Comparison of ENCODE assay signal across 8 mouse cellular contexts in genomic region chr12:102438983-102439631, GRCm38 (mm10). TPM values are rescaled to one million over a fixed set of nuclear protein-coding genes. Genes with fewer than 3 reads are reported as not detected.
A peak's percentile ranks its signal among the peaks of the same experiment; 100 is the strongest.
DNase-seq lines count a peak whose midpoint lies in the region; ATAC-seq and TF ChIP-seq lines count a peak whose summit lies in the region.

No protein-coding gene starts in this region.

- ATAC-seq in heart, postnatal 0 days (ENCODE audit: insufficient read depth, low read depth): no peak
- ATAC-seq in Patski: peak; percentile 28
- peak; percentile 62 for ATAC-seq in hindbrain, embryonic 12.5 days (ENCODE audit: low FRiP score)
- ATAC-seq in midbrain, embryonic 12.5 days (ENCODE audit: low FRiP score, low read depth): peak; percentile 39

- H3K9me3 ChIP-seq in heart, postnatal 0 days (replicated peaks; ENCODE audit: control insufficient read depth, low read length): no peaks in the 10 kb centered on the region
- no peaks in the 10 kb centered on the region for H3K9me3 ChIP-seq in hindbrain, embryonic 12.5 days (replicated peaks)
- H3K9me3 ChIP-seq in midbrain, embryonic 12.5 days: no peaks in the 10 kb centered on the region

- H3K4me1 ChIP-seq in heart, postnatal 0 days (ENCODE audit: control insufficient read depth, insufficient read depth): peaks cover 6% of the 10 kb centered on the region; the same call in 1 of the 2 replicates
- H3K4me1 ChIP-seq in hindbrain, embryonic 12.5 days: peaks cover 17% of the 10 kb centered on the region
- H3K4me1 ChIP-seq in midbrain, embryonic 12.5 days: peaks cover 9% of the 10 kb centered on the region; the same call in 1 of the 2 replicates

- H3K27ac ChIP-seq in heart, postnatal 0 days (ENCODE audit: low read depth): peak overlapping the region; percentile 64
- H3K27ac ChIP-seq in hindbrain, embryonic 12.5 days: peak overlapping the region; percentile 49; the same call in 1 of the 2 replicates
- no peak overlapping the region for H3K27ac ChIP-seq in midbrain, embryonic 12.5 days (replicated peaks)

- DNase-seq in heart, postnatal 0 days (ENCODE audit: low spot score): no peak
- DNase-seq in heart, postnatal 25 days (ENCODE audit: low spot score): no peak
- no peak for DNase-seq in Patski (ENCODE audit: low read depth, low spot score)
- no peak for DNase-seq in adrenal gland, adult 8-10 months
- no peak for DNase-seq in spleen, postnatal 36 days (ENCODE audit: low spot score in 2 of 2)
- no peak for DNase-seq in cerebellum, adult 11 months

- no peak for TF ChIP-seq EP300 in heart, postnatal 0 days (IDR thresholded peaks at IDR 0.05; ENCODE audit: low read depth)

- peak overlapping the region; percentile 81 for H3K4me3 ChIP-seq in heart, postnatal 0 days (ENCODE audit: low read depth, low read length)
- peak overlapping the region; percentile 61 for H3K4me3 ChIP-seq in hindbrain, embryonic 12.5 days
- peak overlapping the region; percentile 56 for H3K4me3 ChIP-seq in midbrain, embryonic 12.5 days

- WGBS in heart, postnatal 0 days: 2% methylated on average over 20 of the region's 20 CpGs
- 4% methylated on average over 20 of the region's 20 CpGs for WGBS in hindbrain, embryonic 12.5 days
- 6% methylated on average over 20 of the region's 20 CpGs for WGBS in midbrain, embryonic 12.5 days

- peak overlapping the region; percentile 55 for H3K9ac ChIP-seq in heart, postnatal 0 days (replicated peaks; ENCODE audit: low read depth, low read length)
- H3K9ac ChIP-seq in hindbrain, embryonic 12.5 days: peak overlapping the region; percentile 71
- H3K9ac ChIP-seq in midbrain, embryonic 12.5 days (replicated peaks): peak overlapping the region; percentile 65

- POLR2A ChIA-PET in Patski (lab: Charles Lee): interaction anchor here (0.8 to 1.5 kb wide), 6 partner anchors 14 to 47 kb away, joined by 3 to 6 read pairs (median 3); no protein-coding TSS in a partner anchor

- H3K27me3 ChIP-seq in heart, postnatal 0 days (ENCODE audit: control insufficient read depth, insufficient read depth, low read length): no peaks in the 10 kb centered on the region
- H3K27me3 ChIP-seq in Patski: no peaks in the 10 kb centered on the region
- H3K27me3 ChIP-seq in hindbrain, embryonic 12.5 days: no peaks in the 10 kb centered on the region
- H3K27me3 ChIP-seq in midbrain, embryonic 12.5 days: no peaks in the 10 kb centered on the region

- no peak for TF ChIP-seq CTCF in heart, postnatal 0 days (IDR thresholded peaks at IDR 0.05; ENCODE audit: low read depth)
- no peak for TF ChIP-seq CTCF in Patski (IDR thresholded peaks at IDR 0.05)

- intact Hi-C loops in heart, postnatal 25 days (cut with DNase I): no loop called here

- CTCF ChIA-PET in Patski (lab: Charles Lee): interaction anchor here (0.9 to 3.0 kb wide), 6 partner anchors 11 to 52 kb away, joined by 3 to 18 read pairs (median 6); no protein-coding TSS in a partner anchor

- H3K4me2 ChIP-seq in heart, postnatal 0 days (ENCODE audit: low read depth, low read length): peak overlapping the region; percentile 85
- peak overlapping the region; percentile 74 for H3K4me2 ChIP-seq in hindbrain, embryonic 12.5 days (replicated peaks)
- H3K4me2 ChIP-seq in midbrain, embryonic 12.5 days (replicated peaks): peak overlapping the region; percentile 67

- in situ Hi-C loops in Patski (cut with MboI; ENCODE audit: low pct_unique_long_range_greater_than_20kb): no loop called here

- no peaks in the 10 kb centered on the region for H3K36me3 ChIP-seq in heart, postnatal 0 days (replicated peaks; ENCODE audit: control insufficient read depth, insufficient read depth, low read length)
- no peaks in the 10 kb centered on the region for H3K36me3 ChIP-seq in hindbrain, embryonic 12.5 days
- H3K36me3 ChIP-seq in midbrain, embryonic 12.5 days: no peaks in the 10 kb centered on the region

RNA-seq across cellular contexts. Expression of gene Lgmn, which starts 0.5 kb away (rescaled TPM):
- total RNA-seq in heart, postnatal 0 days (2014; rRNA removed; ENCODE audit: low replicate concordance): 97.7 and 118 TPM in 2 replicates
- polyA plus RNA-seq in heart, postnatal 0 days (2015; fragmentation: Nextera tagmentation; extraction: Ambion mirVana): 94.0 and 96.0 TPM in 2 replicates
- total RNA-seq in heart, postnatal 25 days (2021): 10 to 100 TPM; 62.2 to 72.2 TPM
- polyA plus RNA-seq in Patski (2021): 436 TPM
- polyA plus RNA-seq in hindbrain, embryonic 12.5 days (2016; fragmentation: Nextera tagmentation; extraction: Ambion mirVana): 73.7 and 76.9 TPM in 2 replicates
- polyA plus RNA-seq in midbrain, embryonic 12.5 days (2016; fragmentation: Nextera tagmentation; extraction: Ambion mirVana): 55.6 and 61.7 TPM in 2 replicates
- 100 to 1,000 TPM; 135 to 148 (median 141) TPM for total RNA-seq in adrenal gland, adult 8-10 months (2022)

RNA-seq across cellular contexts. Expression of gene Golga5, which starts 29.8 kb away (rescaled TPM):
- total RNA-seq in heart, postnatal 0 days (2014; rRNA removed; ENCODE audit: low replicate concordance): 17.4 and 17.7 TPM in 2 replicates
- 23.5 and 24.0 TPM in 2 replicates for polyA plus RNA-seq in heart, postnatal 0 days (2015; fragmentation: Nextera tagmentation; extraction: Ambion mirVana)
- 10 to 100 TPM; 23.8 to 24.4 TPM for total RNA-seq in heart, postnatal 25 days (2021)
- polyA plus RNA-seq in Patski (2021): 35.5 TPM
- polyA plus RNA-seq in hindbrain, embryonic 12.5 days (2016; fragmentation: Nextera tagmentation; extraction: Ambion mirVana): 35.6 and 39.7 TPM in 2 replicates
- 32.1 and 35.2 TPM in 2 replicates for polyA plus RNA-seq in midbrain, embryonic 12.5 days (2016; fragmentation: Nextera tagmentation; extraction: Ambion mirVana)
- total RNA-seq in adrenal gland, adult 8-10 months (2022): 10 to 100 TPM; 37.1 to 48.4 (median 40.7) TPM
